Mouse (Mus musculus) testis, adult 2 months (tissue): ENCODE data around the gene 2810004N23Rik.

Source experiments
- CTCF ChIP-seq: fragments of 200-500 bp; IDR thresholded peaks from 2 replicates; pipeline ENCODE4 v1.5.1; 2012; ENCODE audit warnings: low read depth, mild to moderate bottlenecking, inconsistent platforms, low read length, moderate library complexity; ENCODE audit not compliant: control insufficient read depth, insufficient read depth, insufficient replicate concordance
- POLR2A ChIP-seq: fragments of 200-500 bp; IDR thresholded peaks from 2 replicates; pipeline ENCODE4 v1.6.1; 2012; ENCODE audit warnings: low read depth, mild to moderate bottlenecking, inconsistent platforms, low read length, moderate library complexity; ENCODE audit not compliant: control insufficient read depth

- TF ChIP-seq POLR2A (no peak), CTCF (no peak)
These were observed 26.0 kb downstream of the 2810004N23Rik start for GRCm38 (mm10) chr8:124836907-124837306.
